Mouse (Mus musculus) bone marrow macrophage, adult 2 months (primary cell): Measurements from ENCODE around the gene Spta1. TPM values are rescaled to one million over a fixed set of nuclear protein-coding genes. Genes with fewer than 3 reads are reported as not detected.

Experiments
- H3K27ac ChIP-seq: 2 replicates; pipeline ENCODE4 v1.5.1; 2012; ENCODE audit warnings: low read depth, low read length; ENCODE audit not compliant: insufficient read depth
- H3K4me1 ChIP-seq: 2 replicates; pipeline ENCODE4 v1.6.1; 2012; ENCODE audit warnings: low read length; ENCODE audit not compliant: control insufficient read depth, insufficient read depth
- H3K4me3 ChIP-seq: 2 replicates; pipeline ENCODE4 v1.5.1; 2012; ENCODE audit warnings: mild to moderate bottlenecking, low read length, moderate library complexity; ENCODE audit not compliant: insufficient read depth
- CTCF ChIP-seq: IDR thresholded peaks from 2 replicates; pipeline ENCODE4 v1.5.1; 2012; ENCODE audit warnings: low read depth, mild to moderate bottlenecking, low read length, moderate library complexity
- POLR2A ChIP-seq: IDR thresholded peaks from 2 replicates; pipeline ENCODE4 v1.6.1; 2012; ENCODE audit warnings: mild to moderate bottlenecking, low read depth, low read length, borderline replicate concordance
- polyA plus RNA-seq: library from polyadenylated mRNA; stranded (reverse); fragments of >200 nt; gene quantifications from 2 replicates; pipeline ENCODE4 v1.2.4, GENCODE M21; 2012; ENCODE audit not compliant: missing spikeins, insufficient read depth, insufficient read length

The Spta1 gene
- polyA plus RNA-seq, 1 experiment, result not detected

DNA sequence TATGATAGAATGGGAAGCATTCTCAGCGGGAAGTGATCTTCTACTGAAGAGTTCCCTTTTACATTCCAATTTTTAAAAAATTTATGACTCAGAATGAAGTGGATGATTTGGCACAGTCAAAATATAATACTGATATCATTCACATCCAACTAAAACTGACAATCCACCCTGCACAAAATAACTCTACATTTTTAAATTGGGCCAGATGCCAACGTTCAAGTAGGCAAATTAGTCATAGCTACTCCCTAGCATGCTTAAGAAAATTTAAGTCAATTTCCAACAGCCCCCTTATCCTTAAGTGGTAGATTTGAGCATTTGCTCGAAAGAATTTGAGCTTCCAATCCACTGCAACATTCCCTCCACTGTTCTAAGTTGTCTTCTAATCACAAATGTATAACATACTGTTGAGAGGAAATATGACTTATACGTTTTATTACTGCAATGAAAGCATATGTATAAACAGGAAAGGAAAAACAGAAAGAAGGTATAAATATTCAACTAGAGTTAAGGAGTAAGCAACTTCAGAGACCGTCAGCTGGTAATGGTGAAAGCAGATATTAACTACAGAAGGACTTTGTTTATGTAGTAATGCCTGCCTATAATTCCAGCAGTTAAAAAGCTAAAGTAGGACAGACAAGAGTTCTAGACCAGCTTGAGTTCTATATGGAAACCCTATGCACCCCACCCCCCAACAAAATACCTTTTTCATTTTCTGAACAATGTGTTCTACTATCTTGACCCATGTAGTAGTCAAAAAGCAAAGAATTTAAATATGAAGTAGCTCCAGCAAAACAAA lies 1.7 kb upstream of the Spta1 start:
- no peak overlapping the region for H3K4me3 ChIP-seq
- H3K27ac ChIP-seq, result no peak overlapping the region
- TF ChIP-seq CTCF (no peak), POLR2A (no peak)
- peaks cover 4% of the 10 kb centered on the region; the same call in 1 of the 2 replicates for H3K4me1 ChIP-seq

GRCm38 (mm10) chr1:174171537-174171936 lies 1.0 kb upstream of the Spta1 start:
- H3K4me3 ChIP-seq, result no peak overlapping the region
- H3K27ac ChIP-seq, result no peak overlapping the region
- no peak for TF ChIP-seq CTCF
- TF ChIP-seq POLR2A, result no peak
- peaks cover 4% of the 10 kb centered on the region; the same call in 1 of the 2 replicates for H3K4me1 ChIP-seq

- H3K4me1 ChIP-seq, result peaks cover 3% of the 10 kb centered on the region
- TF ChIP-seq POLR2A, result no peak
- TF ChIP-seq CTCF, result no peak
- no peak overlapping the region for H3K4me3 ChIP-seq
- no peak overlapping the region for H3K27ac ChIP-seq
Measured at GRCm38 (mm10) chr1:174204699-174205098, 32.1 kb downstream of the Spta1 start.

- no peak overlapping the region for H3K4me3 ChIP-seq
- TF ChIP-seq CTCF (no peak), POLR2A (no peak)
- H3K4me1 ChIP-seq, result no peaks in the 10 kb centered on the region
- H3K27ac ChIP-seq, result no peak overlapping the region
Measured at GRCm38 (mm10) chr1:174212286-174212685, 39.7 kb downstream of the Spta1 start.

GRCm38 (mm10) chr1:174215270-174216038 lies 42.9 kb downstream of the Spta1 start:
- Histone ChIP-seq H3K4me3 (no peak overlapping the region), H3K27ac (no peak overlapping the region), H3K4me1 (no peaks in the 10 kb centered on the region)
- no peak for TF ChIP-seq CTCF
- no peak for TF ChIP-seq POLR2A

- no peaks in the 10 kb centered on the region for H3K4me1 ChIP-seq
- no peak overlapping the region for H3K27ac ChIP-seq
- TF ChIP-seq POLR2A, result no peak
- no peak for TF ChIP-seq CTCF
- no peak overlapping the region for H3K4me3 ChIP-seq
Measured at GRCm38 (mm10) chr1:174216528-174217204, 44.1 kb downstream of the Spta1 start.

- TF ChIP-seq CTCF (no peak), POLR2A (no peak)
- peaks cover 10% of the 10 kb centered on the region for H3K4me1 ChIP-seq
- H3K27ac ChIP-seq, result no peak overlapping the region
- no peak overlapping the region for H3K4me3 ChIP-seq
Measured at GRCm38 (mm10) chr1:174239916-174240315, 67.3 kb downstream of the Spta1 start.

DNA sequence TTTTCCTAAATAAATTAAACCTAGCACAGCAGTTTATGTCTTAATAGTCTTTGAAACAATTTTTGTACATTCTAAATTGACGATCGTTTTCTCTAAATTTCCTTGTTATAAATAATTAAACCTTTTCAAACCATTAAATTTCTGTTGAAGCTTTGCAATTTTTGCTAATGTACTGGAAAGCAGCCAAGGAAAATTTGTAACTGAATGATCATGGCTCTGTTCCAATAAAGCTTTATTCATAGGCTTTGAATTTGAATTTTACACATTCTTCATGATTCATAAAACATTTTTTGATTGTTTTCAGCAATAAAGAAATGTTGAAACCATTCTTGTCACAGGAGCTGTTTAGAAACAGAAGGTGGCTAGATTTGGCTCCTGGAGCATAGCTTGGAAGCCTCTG lies 72.0 kb downstream of the Spta1 start:
- TF ChIP-seq POLR2A, result no peak
- TF ChIP-seq CTCF, result no peak
- Histone ChIP-seq H3K27ac (no peak overlapping the region), H3K4me1 (no peaks in the 10 kb centered on the region), H3K4me3 (no peak overlapping the region)

GRCm38 (mm10) chr1:174246080-174246479 lies 73.5 kb downstream of the Spta1 start:
- TF ChIP-seq POLR2A, result no peak
- TF ChIP-seq CTCF, result no peak
- H3K27ac ChIP-seq, result no peak overlapping the region
- H3K4me3 ChIP-seq, result no peak overlapping the region
- no peaks in the 10 kb centered on the region for H3K4me1 ChIP-seq
